In the genomic region with DNA sequence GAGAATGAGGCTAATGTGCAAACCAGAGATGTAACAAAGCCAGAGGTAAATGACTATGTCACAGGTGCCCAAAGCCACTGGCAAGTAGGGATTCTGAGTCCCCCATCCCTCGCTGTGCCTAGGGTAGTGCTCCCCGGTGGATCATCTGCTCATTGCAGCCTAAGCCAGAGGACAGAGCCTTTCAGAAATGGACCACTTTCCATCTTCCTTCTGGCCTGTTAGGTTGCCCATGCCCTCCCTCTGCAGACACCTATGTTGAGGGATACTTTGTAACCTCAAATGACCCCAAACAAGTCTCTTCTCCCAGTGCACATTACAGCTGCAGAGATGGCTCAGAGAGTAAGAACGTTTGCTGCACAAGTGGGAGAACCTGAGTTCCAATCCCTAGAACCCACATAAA, we compare ENCODE assay signal across 11 mouse cellular contexts.
DNase-seq lines count a peak whose midpoint lies in the region; ATAC-seq and TF ChIP-seq lines count a peak whose summit lies in the region.
"Had no signal": no experiment of that assay in that cellular context is flagged by ENCODE, and none has a peak within 500 bp of the region (broad histone marks: within the 10 kb centered on the region; RNA-seq: fewer than 3 reads in every experiment).

No protein-coding gene starts in this region.

- no peaks in the 10 kb centered on the region for H3K36me3 ChIP-seq in liver, adult 2 months (ENCODE audit: control insufficient read depth, insufficient read depth, low read length)
- no peaks in the 10 kb centered on the region for H3K36me3 ChIP-seq in embryonic facial prominence, embryonic 12.5 days
- no peaks in the 10 kb centered on the region for H3K36me3 ChIP-seq in intestine, embryonic 16.5 days (ENCODE audit: control insufficient read depth, insufficient read depth, low read length)
- H3K36me3 ChIP-seq in megakaryocyte, embryonic 14.5 days (replicated peaks; ENCODE audit: low read length): no peaks in the 10 kb centered on the region
- H3K36me3 ChIP-seq: hindbrain, embryonic 15.5 days had no signal

- peak overlapping the region; percentile 79 for H3K27ac ChIP-seq in liver, adult 2 months (replicated peaks; ENCODE audit: insufficient read depth, low read depth, low read length)
- 0 out of 2 replicates have a peak overlapping the region, but pooled peaks have one; percentile 36 for H3K27ac ChIP-seq in embryonic facial prominence, embryonic 12.5 days
- H3K27ac ChIP-seq in intestine, embryonic 16.5 days (ENCODE audit: low read length): peak overlapping the region; percentile 91
- H3K27ac ChIP-seq: hindbrain, embryonic 15.5 days had no signal

- 53% methylated on average over 3 of the region's 3 CpGs for WGBS in liver, adult 2 months
- 71% methylated on average over 3 of the region's 3 CpGs for WGBS in embryonic facial prominence, embryonic 12.5 days
- WGBS in intestine, embryonic 16.5 days: 63% methylated on average over 3 of the region's 3 CpGs

- H3K9ac ChIP-seq in liver, adult 2 months (ENCODE audit: low read depth, low read length): no peak overlapping the region
- H3K9ac ChIP-seq in embryonic facial prominence, embryonic 12.5 days: no peak overlapping the region
- no peak overlapping the region for H3K9ac ChIP-seq in intestine, embryonic 16.5 days (ENCODE audit: low read depth, low read length)
- H3K9ac ChIP-seq: hindbrain, embryonic 15.5 days had no signal

- no peak overlapping the region for H3K4me3 ChIP-seq in liver, adult 2 months (ENCODE audit: insufficient read depth, low read depth, low read length)
- H3K4me3 ChIP-seq in embryonic facial prominence, embryonic 12.5 days: no peak overlapping the region
- H3K4me3 ChIP-seq in intestine, embryonic 16.5 days (ENCODE audit: low read length): no peak overlapping the region
- peak overlapping the region; percentile 64 for H3K4me3 ChIP-seq in megakaryocyte, embryonic 14.5 days (replicated peaks)
- H3K4me3 ChIP-seq: hindbrain, embryonic 15.5 days had no signal

- H3K9me3 ChIP-seq in embryonic facial prominence, embryonic 12.5 days: no peaks in the 10 kb centered on the region
- H3K9me3 ChIP-seq in intestine, embryonic 16.5 days (ENCODE audit: control insufficient read depth, low read length): no peaks in the 10 kb centered on the region
- H3K9me3 ChIP-seq in megakaryocyte, embryonic 14.5 days: no peaks in the 10 kb centered on the region
- H3K9me3 ChIP-seq: hindbrain, embryonic 15.5 days had no signal

- H3K27me3 ChIP-seq in liver, adult 2 months (ENCODE audit: control insufficient read depth, insufficient read depth, low read length): no peaks in the 10 kb centered on the region
- H3K27me3 ChIP-seq in embryonic facial prominence, embryonic 12.5 days: no peaks in the 10 kb centered on the region
- H3K27me3 ChIP-seq in intestine, embryonic 16.5 days (replicated peaks; ENCODE audit: control insufficient read depth, insufficient read depth, low read length): no peaks in the 10 kb centered on the region
- peaks cover 13% of the 10 kb centered on the region for H3K27me3 ChIP-seq in megakaryocyte, embryonic 14.5 days (replicated peaks)
- H3K27me3 ChIP-seq: hindbrain, embryonic 15.5 days had no signal

- no peaks in the 10 kb centered on the region for H3K79me2 ChIP-seq in liver, adult 2 months (ENCODE audit: control insufficient read depth, insufficient read depth, low read length)

- DNase-seq in liver, adult 2 months (ENCODE audit: extremely low read depth, low read depth, low spot score): no peak
- DNase-seq in liver: no peak
- no peak for DNase-seq in frontal cortex, postnatal 25 days (ENCODE audit: low spot score in 2 of 2)
- DNase-seq in cerebellum, postnatal 14 days: no peak
- DNase-seq in testis, postnatal 10 days (ENCODE audit: low spot score): no peak
- DNase-seq: embryo, embryonic 11 days; layer of hippocampus, postnatal 36 days had no signal

- no peak overlapping the region for H3K4me2 ChIP-seq in embryonic facial prominence, embryonic 12.5 days (replicated peaks)
- no peak overlapping the region for H3K4me2 ChIP-seq in intestine, embryonic 16.5 days (ENCODE audit: low read depth, low read length)
- H3K4me2 ChIP-seq: hindbrain, embryonic 15.5 days had no signal

- no peak for TF ChIP-seq CTCF in liver, adult 2 months (IDR thresholded peaks at IDR 0.05; ENCODE audit: low read depth, low read length)

- no peak for TF ChIP-seq POLR2A in liver, adult 2 months (IDR thresholded peaks at IDR 0.05; ENCODE audit: extremely low read depth, insufficient read depth, low read length)

- no peak for ATAC-seq in embryonic facial prominence, embryonic 12.5 days (ENCODE audit: insufficient number of reproducible peaks, insufficient read depth, low FRiP score, low TSS enrichment)
- ATAC-seq in intestine, embryonic 16.5 days: no peak

- H3K4me1 ChIP-seq in liver, adult 2 months (ENCODE audit: control insufficient read depth, insufficient read depth, low read length): peaks cover 12% of the 10 kb centered on the region
- peaks cover 26% of the 10 kb centered on the region; the same call in 1 of the 2 replicates for H3K4me1 ChIP-seq in embryonic facial prominence, embryonic 12.5 days
- H3K4me1 ChIP-seq in intestine, embryonic 16.5 days (ENCODE audit: control insufficient read depth, insufficient read depth, low read length): peaks cover 42% of the 10 kb centered on the region
- H3K4me1 ChIP-seq in megakaryocyte, embryonic 14.5 days: peaks cover 53% of the 10 kb centered on the region
- H3K4me1 ChIP-seq: hindbrain, embryonic 15.5 days had no signal

Comparison
In these comparisons a context has a peak if more than half of its experiments do, and no peak if none do; other contexts are left out.
1. H3K27ac ChIP-seq: peak in every context shown above with its lines; median percentile 91 in intestine, embryonic 16.5 days; 79 in liver, adult 2 months; 36 in embryonic facial prominence, embryonic 12.5 days.